Mouse (Mus musculus) liver, embryonic 15.5 days (tissue): ENCODE results near the gene Csnk1e. TPM values are rescaled to one million over a fixed set of nuclear protein-coding genes. Genes with fewer than 3 reads are reported as not detected.

Source experiments
- ATAC-seq: fragments of 200-750 bp; cut with Nextera tagmentation; 2 replicates; pipeline ENCODE4 v1.8.0; 2017; ENCODE audit warnings: moderate number of reproducible peaks, mild to moderate bottlenecking, moderate library complexity; ENCODE audit not compliant: insufficient read depth
- H3K27ac ChIP-seq: fragments of 300-500 bp; sonication (generic); replicated peaks from 2 replicates; pipeline ENCODE4 v1.5.1; 2015; ENCODE audit warnings: mild to moderate bottlenecking, inconsistent platforms
- H3K27me3 ChIP-seq: fragments of 300-500 bp; sonication (generic); 2 replicates; pipeline ENCODE4 v1.6.1; 2015; ENCODE audit warnings: mild to moderate bottlenecking, inconsistent platforms
- H3K36me3 ChIP-seq: fragments of 300-500 bp; sonication (generic); replicated peaks from 2 replicates; pipeline ENCODE4 v1.6.1; 2015; ENCODE audit warnings: moderate library complexity, mild to moderate bottlenecking, inconsistent platforms
- H3K4me1 ChIP-seq: fragments of 300-500 bp; sonication (generic); replicated peaks from 2 replicates; pipeline ENCODE4 v1.6.1; 2015; ENCODE audit warnings: inconsistent platforms
- H3K4me2 ChIP-seq: fragments of 300-500 bp; sonication (generic); 2 replicates; pipeline ENCODE4 v1.6.1; 2015; ENCODE audit warnings: moderate library complexity, mild to moderate bottlenecking, inconsistent platforms
- H3K4me3 ChIP-seq: fragments of 300-500 bp; sonication (generic); replicated peaks from 2 replicates; pipeline ENCODE4 v1.5.1; 2015; ENCODE audit warnings: mild to moderate bottlenecking, inconsistent platforms
- H3K9ac ChIP-seq: fragments of 300-500 bp; sonication (generic); 2 replicates; pipeline ENCODE4 v1.6.1; 2015; ENCODE audit warnings: moderate library complexity, mild to moderate bottlenecking, inconsistent platforms
- H3K9me3 ChIP-seq: fragments of 300-500 bp; sonication (generic); replicated peaks from 2 replicates; pipeline ENCODE4 v1.6.1; 2016; ENCODE audit warnings: inconsistent platforms
- WGBS: fragments of 180-500 bp; shearing (Covaris S2); methylation state at CpG from one replicate; pipeline ENCODE4 v1.1.7; 2015; ENCODE audit warnings: mixed read lengths; ENCODE audit not compliant: insufficient replicate concordance; 5-methylcytosine and 5-hydroxymethylcytosine counted together
- polyA plus RNA-seq: library from polyadenylated mRNA; unstranded; fragments of >200 nt; fragmentation: Nextera tagmentation; extraction: Ambion mirVana; gene quantifications from 2 replicates; pipeline ENCODE4 v1.2.1, GENCODE M21; 2015

Csnk1e gene
- polyA plus RNA-seq, 1 experiment from 2014 or later: 8.0 TPM

- ATAC-seq: no peak
- H3K9ac ChIP-seq: no peak overlapping the region
- H3K36me3 ChIP-seq: peaks cover 3% of the 10 kb centered on the region; the same call in 1 of the 2 replicates
- no peaks in the 10 kb centered on the region for H3K9me3 ChIP-seq
- H3K27ac ChIP-seq: 0 out of 2 replicates have a peak overlapping the region, but pooled peaks have one; percentile 19
- H3K4me1 ChIP-seq: peaks cover 57% of the 10 kb centered on the region
- 21% methylated on average over 7 of the region's 7 CpGs for WGBS
- no peak overlapping the region for H3K4me2 ChIP-seq
- 0 out of 2 replicates have a peak, but pooled peaks cover 3% of the 10 kb centered on the region for H3K27me3 ChIP-seq
- H3K4me3 ChIP-seq: no peak overlapping the region
Measured at GRCm38 (mm10) chr15:79435191-79435671, 20.1 kb downstream of the Csnk1e start.

GRCm38 (mm10) chr15:79432892-79433291 is 22.5 kb downstream of the Csnk1e start:
- Histone ChIP-seq H3K4me1 (peaks cover 53% of the 10 kb centered on the region), H3K9ac (no peak overlapping the region), H3K36me3 (peaks cover 15% of the 10 kb centered on the region), H3K27me3 (no peaks in the 10 kb centered on the region), H3K9me3 (no peaks in the 10 kb centered on the region), H3K27ac (peak overlapping the region; percentile 51), H3K4me3 (no peak overlapping the region), H3K4me2 (peak overlapping the region; percentile 29)
- WGBS: 9% methylated on average over 21 of the region's 21 CpGs
- ATAC-seq: no peak

GRCm38 (mm10) chr15:79432328-79432727 is 23.0 kb downstream of the Csnk1e start:
- Histone ChIP-seq H3K27ac (peak overlapping the region; percentile 29; the same call in 1 of the 2 replicates), H3K4me2 (peak overlapping the region; percentile 29), H3K4me3 (no peak overlapping the region), H3K36me3 (peaks cover 17% of the 10 kb centered on the region), H3K27me3 (no peaks in the 10 kb centered on the region), H3K4me1 (peaks cover 51% of the 10 kb centered on the region), H3K9ac (no peak overlapping the region), H3K9me3 (no peaks in the 10 kb centered on the region)
- ATAC-seq: no peak
- WGBS: 35% methylated on average over 11 of the region's 11 CpGs

- 0 out of 2 replicates have a peak overlapping the region, but pooled peaks have one; percentile 29 for H3K27ac ChIP-seq
- H3K36me3 ChIP-seq: peaks cover 20% of the 10 kb centered on the region
- no peaks in the 10 kb centered on the region for H3K27me3 ChIP-seq
- no peak for ATAC-seq
- 0 out of 2 replicates have a peak overlapping the region, but pooled peaks have one; percentile 29 for H3K4me2 ChIP-seq
- no peak overlapping the region for H3K4me3 ChIP-seq
- no peak overlapping the region for H3K9ac ChIP-seq
- no peaks in the 10 kb centered on the region for H3K9me3 ChIP-seq
- 18% methylated on average over 7 of the region's 7 CpGs for WGBS
- H3K4me1 ChIP-seq: peaks cover 47% of the 10 kb centered on the region
Measured at GRCm38 (mm10) chr15:79431925-79432324, 23.4 kb downstream of the Csnk1e start.

- Histone ChIP-seq H3K4me1 (peaks cover 33% of the 10 kb centered on the region), H3K27me3 (no peaks in the 10 kb centered on the region), H3K27ac (no peak overlapping the region), H3K36me3 (peaks cover 29% of the 10 kb centered on the region), H3K9ac (no peak overlapping the region), H3K4me2 (no peak overlapping the region), H3K9me3 (no peaks in the 10 kb centered on the region), H3K4me3 (no peak overlapping the region)
- no peak for ATAC-seq
- 61% methylated on average over 10 of the region's 10 CpGs for WGBS
Measured at GRCm38 (mm10) chr15:79430461-79431000, 24.8 kb downstream of the Csnk1e start.

GRCm38 (mm10) chr15:79429994-79430393 is 25.4 kb downstream of the Csnk1e start:
- H3K4me2 ChIP-seq: no peak overlapping the region
- no peak overlapping the region for H3K4me3 ChIP-seq
- no peak overlapping the region for H3K27ac ChIP-seq
- ATAC-seq: no peak
- H3K36me3 ChIP-seq: peaks cover 34% of the 10 kb centered on the region
- H3K9me3 ChIP-seq: no peaks in the 10 kb centered on the region
- peaks cover 28% of the 10 kb centered on the region for H3K4me1 ChIP-seq
- WGBS: 71% methylated on average over 9 of the region's 9 CpGs
- no peaks in the 10 kb centered on the region for H3K27me3 ChIP-seq
- no peak overlapping the region for H3K9ac ChIP-seq

- Histone ChIP-seq H3K36me3 (peaks cover 39% of the 10 kb centered on the region), H3K4me2 (no peak overlapping the region), H3K9ac (no peak overlapping the region), H3K4me1 (peaks cover 23% of the 10 kb centered on the region), H3K27ac (no peak overlapping the region), H3K27me3 (no peaks in the 10 kb centered on the region), H3K9me3 (no peaks in the 10 kb centered on the region), H3K4me3 (no peak overlapping the region)
- no peak for ATAC-seq
- 82% methylated on average over 12 of the region's 12 CpGs for WGBS
Measured at GRCm38 (mm10) chr15:79429527-79429926, 25.8 kb downstream of the Csnk1e start.

GRCm38 (mm10) chr15:79428616-79429015 is 26.8 kb downstream of the Csnk1e start:
- Histone ChIP-seq H3K27ac (no peak overlapping the region), H3K4me3 (no peak overlapping the region), H3K9me3 (no peaks in the 10 kb centered on the region), H3K9ac (no peak overlapping the region), H3K36me3 (peaks cover 47% of the 10 kb centered on the region), H3K4me2 (no peak overlapping the region), H3K4me1 (peaks cover 20% of the 10 kb centered on the region), H3K27me3 (no peaks in the 10 kb centered on the region)
- WGBS: 52% methylated on average over 4 of the region's 4 CpGs
- no peak for ATAC-seq

GRCm38 (mm10) chr15:79427516-79427915 is 27.9 kb downstream of the Csnk1e start:
- Histone ChIP-seq H3K36me3 (peaks cover 50% of the 10 kb centered on the region), H3K27me3 (no peaks in the 10 kb centered on the region), H3K9ac (no peak overlapping the region), H3K4me2 (no peak overlapping the region), H3K4me1 (peaks cover 10% of the 10 kb centered on the region), H3K9me3 (no peaks in the 10 kb centered on the region), H3K4me3 (no peak overlapping the region), H3K27ac (no peak overlapping the region)
- WGBS: 49% methylated on average over 6 of the region's 6 CpGs
- no peak for ATAC-seq

- no peaks in the 10 kb centered on the region for H3K4me1 ChIP-seq
- no peak overlapping the region for H3K9ac ChIP-seq
- peaks cover 47% of the 10 kb centered on the region for H3K36me3 ChIP-seq
- WGBS: 81% methylated on average over 11 of the region's 11 CpGs
- no peak for ATAC-seq
- no peaks in the 10 kb centered on the region for H3K9me3 ChIP-seq
- no peak overlapping the region for H3K27ac ChIP-seq
- H3K27me3 ChIP-seq: no peaks in the 10 kb centered on the region
- H3K4me3 ChIP-seq: no peak overlapping the region
- H3K4me2 ChIP-seq: no peak overlapping the region
Measured at GRCm38 (mm10) chr15:79425516-79425915, 29.9 kb downstream of the Csnk1e start.

GRCm38 (mm10) chr15:79424602-79425001 is 30.8 kb downstream of the Csnk1e start:
- Histone ChIP-seq H3K4me1 (no peaks in the 10 kb centered on the region), H3K36me3 (peaks cover 47% of the 10 kb centered on the region), H3K27ac (no peak overlapping the region), H3K4me2 (no peak overlapping the region), H3K9me3 (no peaks in the 10 kb centered on the region), H3K9ac (no peak overlapping the region), H3K4me3 (no peak overlapping the region), H3K27me3 (no peaks in the 10 kb centered on the region)
- 74% methylated on average over 17 of the region's 17 CpGs for WGBS
- ATAC-seq: no peak
